Mouse (Mus musculus) forebrain, embryonic 12.5 days (tissue): ENCODE results near the gene Colgalt2. TPM values are rescaled to one million over a fixed set of nuclear protein-coding genes. Genes with fewer than 3 reads are reported as not detected.

Source experiments
- ATAC-seq: fragments of 200-750 bp; cut with Nextera tagmentation; 2 replicates; pipeline ENCODE4 v1.8.0; 2017; ENCODE audit warnings: moderate TSS enrichment; ENCODE audit not compliant: low FRiP score
- H3K27ac ChIP-seq: fragments of 300-500 bp; sonication (generic); 2 replicates; pipeline ENCODE4 v1.5.1; 2016; ENCODE audit warnings: mild to moderate bottlenecking
- H3K27me3 ChIP-seq: fragments of 300-500 bp; sonication (generic); 2 replicates; pipeline ENCODE4 v1.6.1; 2016; ENCODE audit warnings: mild to moderate bottlenecking
- H3K36me3 ChIP-seq: fragments of 300-500 bp; sonication (generic); replicated peaks from 2 replicates; pipeline ENCODE4 v1.6.1; 2016; ENCODE audit warnings: mild to moderate bottlenecking
- H3K4me1 ChIP-seq: fragments of 300-500 bp; sonication (generic); 2 replicates; pipeline ENCODE4 v1.6.1; 2016
- H3K4me2 ChIP-seq: fragments of 300-500 bp; sonication (generic); 2 replicates; pipeline ENCODE4 v1.6.1; 2016; ENCODE audit warnings: mild to moderate bottlenecking, moderate library complexity
- H3K4me3 ChIP-seq: fragments of 300-500 bp; sonication (generic); replicated peaks from 2 replicates; pipeline ENCODE4 v1.5.1; 2016; ENCODE audit warnings: mild to moderate bottlenecking
- H3K9ac ChIP-seq: fragments of 300-500 bp; sonication (generic); 2 replicates; pipeline ENCODE4 v1.6.1; 2016; ENCODE audit warnings: mild to moderate bottlenecking
- H3K9me3 ChIP-seq: fragments of 300-500 bp; sonication (generic); 2 replicates; pipeline ENCODE4 v1.6.1; 2016
- WGBS: fragments of 180-500 bp; shearing (Covaris S2); methylation state at CpG from one replicate; pipeline ENCODE4 v1.1.7; 2016; 5-methylcytosine and 5-hydroxymethylcytosine counted together
- polyA plus RNA-seq: library from polyadenylated mRNA; unstranded; fragments of >200 nt; fragmentation: Nextera tagmentation; extraction: Ambion mirVana; gene quantifications from 2 replicates; pipeline ENCODE4 v1.2.1, GENCODE M21; 2016

Colgalt2 gene
- polyA plus RNA-seq, 1 experiment from 2014 or later: 2.1 TPM

DNA sequence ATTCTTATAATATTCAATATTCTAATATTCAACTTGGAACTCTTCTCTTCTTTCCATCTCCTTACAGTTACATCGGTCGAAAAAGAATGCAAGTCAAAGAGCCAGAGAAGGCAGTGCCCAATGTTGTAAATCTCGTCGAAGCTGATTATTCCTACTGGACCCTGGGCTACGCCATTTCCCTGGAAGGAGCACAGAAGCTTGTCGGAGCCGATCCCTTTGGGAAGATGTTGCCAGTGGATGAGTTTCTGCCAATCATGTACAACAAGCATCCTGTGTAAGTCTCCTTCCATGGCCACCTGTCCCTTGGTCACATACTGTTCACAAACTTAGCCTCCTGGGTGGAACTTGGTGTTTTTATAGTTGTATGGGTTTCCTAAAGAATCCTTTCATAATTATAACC is 107.1 kb downstream of the Colgalt2 start:
- no peak for ATAC-seq
- no peaks in the 10 kb centered on the region for H3K9me3 ChIP-seq
- H3K36me3 ChIP-seq: no peaks in the 10 kb centered on the region
- WGBS: 94% methylated on average over 7 of the region's 7 CpGs
- no peak overlapping the region for H3K27ac ChIP-seq
- H3K4me3 ChIP-seq: no peak overlapping the region
- H3K4me2 ChIP-seq: no peak overlapping the region
- no peaks in the 10 kb centered on the region for H3K27me3 ChIP-seq
- H3K4me1 ChIP-seq: no peaks in the 10 kb centered on the region
- H3K9ac ChIP-seq: no peak overlapping the region

DNA sequence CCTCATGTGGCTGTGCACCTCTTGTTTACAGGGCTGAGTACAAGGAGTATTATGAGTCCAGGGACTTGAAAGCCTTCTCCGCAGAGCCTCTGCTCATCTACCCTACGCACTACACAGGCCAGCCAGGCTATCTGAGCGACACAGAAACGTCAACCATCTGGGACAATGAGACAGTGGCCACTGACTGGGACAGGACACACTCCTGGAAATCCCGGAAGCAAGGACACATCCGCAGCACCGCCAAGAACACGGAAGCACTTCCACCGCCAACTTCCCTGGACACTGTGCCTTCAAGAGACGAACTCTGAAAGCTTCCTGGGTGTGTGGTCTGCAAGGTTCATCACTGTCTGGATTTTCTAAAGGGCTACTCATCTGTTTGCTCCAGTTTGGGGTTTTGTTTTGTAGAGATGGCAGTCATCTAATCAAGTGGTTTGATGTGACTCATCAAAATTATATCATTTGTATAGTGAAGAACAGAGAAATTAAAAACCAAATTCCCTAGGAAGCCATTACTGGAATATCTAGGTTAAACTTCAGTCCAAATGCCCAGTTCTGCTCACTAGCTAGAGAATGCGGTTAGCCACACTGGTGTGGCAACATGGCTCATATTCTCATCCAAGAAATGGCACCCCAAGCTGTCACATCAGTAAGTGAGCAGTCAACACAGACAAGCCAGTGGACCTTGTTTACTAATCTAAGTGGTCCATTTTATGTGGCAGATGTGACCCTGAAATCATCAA is 109.0 kb downstream of the Colgalt2 start:
- no peak for ATAC-seq
- 91% methylated on average over 11 of the region's 11 CpGs for WGBS
- no peaks in the 10 kb centered on the region for H3K36me3 ChIP-seq
- no peaks in the 10 kb centered on the region for H3K9me3 ChIP-seq
- no peak overlapping the region for H3K4me2 ChIP-seq
- H3K27ac ChIP-seq: no peak overlapping the region
- no peaks in the 10 kb centered on the region for H3K4me1 ChIP-seq
- H3K4me3 ChIP-seq: no peak overlapping the region
- H3K9ac ChIP-seq: no peak overlapping the region
- no peaks in the 10 kb centered on the region for H3K27me3 ChIP-seq

GRCm38 (mm10) chr1:152511237-152511636 is 111.6 kb downstream of the Colgalt2 start:
- H3K27me3 ChIP-seq: no peaks in the 10 kb centered on the region
- no peaks in the 10 kb centered on the region for H3K36me3 ChIP-seq
- H3K9me3 ChIP-seq: no peaks in the 10 kb centered on the region
- no peak overlapping the region for H3K4me3 ChIP-seq
- H3K27ac ChIP-seq: no peak overlapping the region
- no peak overlapping the region for H3K4me2 ChIP-seq
- 70% methylated on average over 4 of the region's 4 CpGs for WGBS
- no peak for ATAC-seq
- H3K9ac ChIP-seq: no peak overlapping the region
- no peaks in the 10 kb centered on the region for H3K4me1 ChIP-seq

- H3K4me1 ChIP-seq: no peaks in the 10 kb centered on the region
- no peak overlapping the region for H3K9ac ChIP-seq
- H3K27ac ChIP-seq: no peak overlapping the region
- no peak for ATAC-seq
- H3K27me3 ChIP-seq: no peaks in the 10 kb centered on the region
- no peak overlapping the region for H3K4me2 ChIP-seq
- H3K9me3 ChIP-seq: no peaks in the 10 kb centered on the region
- H3K36me3 ChIP-seq: peaks cover 7% of the 10 kb centered on the region; the same call in 1 of the 2 replicates
- no peak overlapping the region for H3K4me3 ChIP-seq
- 72% methylated on average over 4 of the region's 4 CpGs for WGBS
Measured at GRCm38 (mm10) chr1:152514256-152514655, 114.6 kb downstream of the Colgalt2 start.

- Histone ChIP-seq H3K9ac (no peak overlapping the region), H3K27ac (no peak overlapping the region), H3K4me1 (no peaks in the 10 kb centered on the region), H3K4me2 (no peak overlapping the region), H3K9me3 (no peaks in the 10 kb centered on the region), H3K4me3 (no peak overlapping the region), H3K36me3 (peaks cover 7% of the 10 kb centered on the region; the same call in 1 of the 2 replicates), H3K27me3 (no peaks in the 10 kb centered on the region)
- no peak for ATAC-seq
- WGBS: 84% methylated on average over 4 of the region's 4 CpGs
Measured at GRCm38 (mm10) chr1:152517057-152517570, 117.5 kb downstream of the Colgalt2 start.

DNA sequence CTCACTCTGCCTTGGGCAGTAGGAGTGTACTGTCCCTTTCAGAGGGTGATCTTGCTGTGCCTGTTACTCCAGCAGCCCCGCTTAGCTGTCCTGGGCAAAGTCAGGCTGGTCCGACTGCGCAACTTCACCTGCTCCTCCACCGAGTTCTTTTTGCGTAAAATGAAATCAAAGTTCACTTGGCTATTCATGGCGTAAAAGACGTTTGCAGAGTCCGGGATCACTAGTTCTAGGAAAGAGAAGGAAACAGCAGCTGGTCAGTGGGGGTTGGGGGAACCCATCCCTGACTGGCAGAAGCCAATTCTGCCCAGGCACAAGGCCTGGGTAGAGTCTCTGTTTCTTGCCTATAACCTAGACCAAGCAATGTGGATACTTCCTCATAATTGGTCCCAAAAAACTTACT is 119.3 kb downstream of the Colgalt2 start:
- H3K4me2 ChIP-seq: no peak overlapping the region
- no peak overlapping the region for H3K9ac ChIP-seq
- no peaks in the 10 kb centered on the region for H3K27me3 ChIP-seq
- no peak overlapping the region for H3K4me3 ChIP-seq
- ATAC-seq: no peak
- 89% methylated on average over 8 of the region's 8 CpGs for WGBS
- no peaks in the 10 kb centered on the region for H3K4me1 ChIP-seq
- H3K27ac ChIP-seq: no peak overlapping the region
- no peaks in the 10 kb centered on the region for H3K9me3 ChIP-seq
- peaks cover 7% of the 10 kb centered on the region; the same call in 1 of the 2 replicates for H3K36me3 ChIP-seq

GRCm38 (mm10) chr1:152520798-152521575 is 121.4 kb downstream of the Colgalt2 start:
- Histone ChIP-seq H3K27me3 (no peaks in the 10 kb centered on the region), H3K9ac (no peak overlapping the region), H3K9me3 (no peaks in the 10 kb centered on the region), H3K4me3 (no peak overlapping the region), H3K4me1 (0 out of 2 replicates have a peak, but pooled peaks cover 2% of the 10 kb centered on the region), H3K36me3 (peaks cover 7% of the 10 kb centered on the region; the same call in 1 of the 2 replicates), H3K27ac (no peak overlapping the region), H3K4me2 (no peak overlapping the region)
- 0 out of 2 replicates have a peak, but pooled peaks have one; percentile 22 for ATAC-seq
- 77% methylated on average over 16 of the region's 16 CpGs for WGBS

DNA sequence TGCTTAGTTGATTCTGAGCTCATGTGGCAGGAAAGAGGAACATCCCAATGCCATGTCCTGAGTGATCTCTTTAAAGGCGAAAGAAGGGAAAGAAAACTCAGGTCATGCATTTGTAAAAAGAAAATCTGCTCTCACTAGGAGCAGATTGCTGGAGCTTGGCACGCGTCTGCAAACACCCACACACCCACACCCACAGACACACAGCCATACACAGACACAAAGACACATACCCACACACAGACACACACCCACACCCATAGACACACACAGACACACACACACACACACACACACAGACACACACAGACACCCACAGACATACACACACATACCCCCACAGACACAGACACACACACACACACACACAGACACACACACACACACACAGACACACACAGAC is 122.6 kb downstream of the Colgalt2 start:
- no peak overlapping the region for H3K27ac ChIP-seq
- H3K9ac ChIP-seq: no peak overlapping the region
- H3K36me3 ChIP-seq: peaks cover 7% of the 10 kb centered on the region; the same call in 1 of the 2 replicates
- no peak overlapping the region for H3K4me3 ChIP-seq
- no peak for ATAC-seq
- 0 out of 2 replicates have a peak, but pooled peaks cover 2% of the 10 kb centered on the region for H3K4me1 ChIP-seq
- no peaks in the 10 kb centered on the region for H3K9me3 ChIP-seq
- 87% methylated on average over 3 of the region's 3 CpGs for WGBS
- H3K4me2 ChIP-seq: no peak overlapping the region
- H3K27me3 ChIP-seq: no peaks in the 10 kb centered on the region

DNA sequence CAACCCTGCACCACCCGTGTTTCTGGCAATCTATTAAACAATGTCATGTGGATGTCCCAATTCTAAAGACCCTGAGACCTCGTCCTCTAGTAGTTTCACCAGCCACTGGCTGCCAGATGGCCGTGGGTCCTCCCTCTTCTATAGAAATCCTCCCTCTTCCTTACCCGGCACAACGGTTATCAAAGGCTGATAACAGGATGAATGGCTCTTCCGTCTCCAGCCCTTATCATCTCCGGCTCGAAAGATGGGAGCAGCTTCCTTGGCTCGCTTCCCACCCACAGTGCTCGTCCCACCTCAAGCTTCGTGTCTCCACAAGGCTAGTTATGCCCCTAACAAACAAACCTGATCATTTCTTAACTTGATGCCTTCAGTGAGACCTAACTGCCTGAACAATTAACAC is 123.7 kb downstream of the Colgalt2 start:
- no peaks in the 10 kb centered on the region for H3K9me3 ChIP-seq
- no peak overlapping the region for H3K27ac ChIP-seq
- no peak overlapping the region for H3K4me3 ChIP-seq
- no peak overlapping the region for H3K9ac ChIP-seq
- 87% methylated on average over 11 of the region's 11 CpGs for WGBS
- 0 out of 2 replicates have a peak, but pooled peaks cover 2% of the 10 kb centered on the region for H3K4me1 ChIP-seq
- no peak for ATAC-seq
- H3K36me3 ChIP-seq: peaks cover 6% of the 10 kb centered on the region; the same call in 1 of the 2 replicates
- H3K4me2 ChIP-seq: no peak overlapping the region
- no peaks in the 10 kb centered on the region for H3K27me3 ChIP-seq

GRCm38 (mm10) chr1:152524098-152524892 is 124.7 kb downstream of the Colgalt2 start:
- Histone ChIP-seq H3K27me3 (no peaks in the 10 kb centered on the region), H3K4me1 (0 out of 2 replicates have a peak, but pooled peaks cover 2% of the 10 kb centered on the region), H3K4me2 (no peak overlapping the region), H3K4me3 (no peak overlapping the region), H3K36me3 (peaks cover 3% of the 10 kb centered on the region; the same call in 1 of the 2 replicates), H3K9ac (no peak overlapping the region), H3K27ac (no peak overlapping the region), H3K9me3 (no peaks in the 10 kb centered on the region)
- 88% methylated on average over 22 of the region's 22 CpGs for WGBS
- 0 out of 2 replicates have a peak, but pooled peaks have one; percentile 25 for ATAC-seq

- H3K4me1 ChIP-seq: 0 out of 2 replicates have a peak, but pooled peaks cover 2% of the 10 kb centered on the region
- H3K9ac ChIP-seq: no peak overlapping the region
- H3K27me3 ChIP-seq: no peaks in the 10 kb centered on the region
- H3K27ac ChIP-seq: 0 out of 2 replicates have a peak overlapping the region, but pooled peaks have one; percentile 19
- no peaks in the 10 kb centered on the region for H3K9me3 ChIP-seq
- H3K36me3 ChIP-seq: peaks cover 3% of the 10 kb centered on the region; the same call in 1 of the 2 replicates
- WGBS: 26% methylated on average over 6 of the region's 6 CpGs
- ATAC-seq: peak; percentile 74
- no peak overlapping the region for H3K4me2 ChIP-seq
- no peak overlapping the region for H3K4me3 ChIP-seq
Measured at GRCm38 (mm10) chr1:152524987-152525648, 125.5 kb downstream of the Colgalt2 start.
